Mouse (Mus musculus): Measurements from ENCODE around the gene Olfr159. TPM values are rescaled to one million over a fixed set of nuclear protein-coding genes. Genes with fewer than 3 reads are reported as not detected.

Gene Olfr159
- polyA plus RNA-seq, 1 experiment from 2014 or later = not detected

- H3K4me3 ChIP-seq (replicated peaks) = no peak overlapping the region
- WGBS = 83% methylated on average over 6 of the region's 6 CpGs
- H3K9me3 ChIP-seq (replicated peaks) = no peaks in the 10 kb centered on the region
- no peak for ATAC-seq (ENCODE audit: low FRiP score)
- H3K4me1 ChIP-seq = no peaks in the 10 kb centered on the region
- no peak overlapping the region for H3K4me2 ChIP-seq
- H3K27me3 ChIP-seq (replicated peaks) = no peaks in the 10 kb centered on the region
- no peak overlapping the region for H3K27ac ChIP-seq (replicated peaks)
- no peak overlapping the region for H3K9ac ChIP-seq (replicated peaks)
- no peaks in the 10 kb centered on the region for H3K36me3 ChIP-seq
Measured at GRCm38 (mm10) chr4:43757213-43757612, 13.6 kb downstream of the Olfr159 start.

- WGBS = 18% methylated on average over 6 of the region's 6 CpGs
Measured at GRCm38 (mm10) chr4:43745187-43745586, 25.6 kb downstream of the Olfr159 start.

GRCm38 (mm10) chr4:43743099-43743498, 27.7 kb downstream of the Olfr159 start:
- H3K36me3 ChIP-seq = no peaks in the 10 kb centered on the region

More at GRCm38 (mm10) chr4:43745187-43745586, 25.6 kb downstream of the Olfr159 start:
- Histone ChIP-seq H3K9ac (replicated peaks) (no peak overlapping the region), H3K4me3 (replicated peaks) (no peak overlapping the region), H3K27me3 (replicated peaks) (no peaks in the 10 kb centered on the region), H3K9me3 (replicated peaks) (no peaks in the 10 kb centered on the region), H3K36me3 (no peaks in the 10 kb centered on the region), H3K27ac (replicated peaks) (no peak overlapping the region), H3K4me1 (no peaks in the 10 kb centered on the region), H3K4me2 (no peak overlapping the region)
- ATAC-seq (ENCODE audit: low FRiP score) = no peak

GRCm38 (mm10) chr4:43742637-43743036, 28.2 kb downstream of the Olfr159 start:
- H3K9ac ChIP-seq (replicated peaks) = no peak overlapping the region
- no peaks in the 10 kb centered on the region for H3K27me3 ChIP-seq (replicated peaks)
- no peak overlapping the region for H3K4me3 ChIP-seq (replicated peaks)
- H3K4me1 ChIP-seq = no peaks in the 10 kb centered on the region
- no peaks in the 10 kb centered on the region for H3K36me3 ChIP-seq
- no peaks in the 10 kb centered on the region for H3K9me3 ChIP-seq (replicated peaks)
- no peak overlapping the region for H3K4me2 ChIP-seq
- WGBS = 24% methylated on average over 4 of the region's 4 CpGs
- no peak for ATAC-seq (ENCODE audit: low FRiP score)
- H3K27ac ChIP-seq (replicated peaks) = no peak overlapping the region

More at GRCm38 (mm10) chr4:43743099-43743498, 27.7 kb downstream of the Olfr159 start:
- Histone ChIP-seq H3K27ac (replicated peaks) (no peak overlapping the region), H3K4me2 (no peak overlapping the region), H3K27me3 (replicated peaks) (no peaks in the 10 kb centered on the region), H3K4me1 (no peaks in the 10 kb centered on the region), H3K4me3 (replicated peaks) (no peak overlapping the region), H3K9me3 (replicated peaks) (no peaks in the 10 kb centered on the region), H3K9ac (replicated peaks) (no peak overlapping the region)
- WGBS = 31% methylated on average over 1 of the region's 1 CpGs
- ATAC-seq (ENCODE audit: low FRiP score) = no peak

GRCm38 (mm10) chr4:43741526-43741925, 29.3 kb downstream of the Olfr159 start:
- Histone ChIP-seq H3K27ac (replicated peaks) (no peak overlapping the region), H3K4me3 (replicated peaks) (no peak overlapping the region), H3K9me3 (replicated peaks) (no peaks in the 10 kb centered on the region), H3K36me3 (no peaks in the 10 kb centered on the region), H3K9ac (replicated peaks) (no peak overlapping the region), H3K4me2 (no peak overlapping the region), H3K4me1 (no peaks in the 10 kb centered on the region), H3K27me3 (replicated peaks) (no peaks in the 10 kb centered on the region)
- 70% methylated on average over 5 of the region's 5 CpGs for WGBS
- no peak for ATAC-seq (ENCODE audit: low FRiP score)

- ATAC-seq (ENCODE audit: low FRiP score) = no peak
- 80% methylated on average over 8 of the region's 8 CpGs for WGBS
- H3K4me3 ChIP-seq (replicated peaks) = no peak overlapping the region
- no peaks in the 10 kb centered on the region for H3K4me1 ChIP-seq
- no peak overlapping the region for H3K4me2 ChIP-seq
- no peaks in the 10 kb centered on the region for H3K9me3 ChIP-seq (replicated peaks)
- no peak overlapping the region for H3K27ac ChIP-seq (replicated peaks)
- H3K9ac ChIP-seq (replicated peaks) = no peak overlapping the region
- H3K27me3 ChIP-seq (replicated peaks) = no peaks in the 10 kb centered on the region
- H3K36me3 ChIP-seq = no peaks in the 10 kb centered on the region
Measured at GRCm38 (mm10) chr4:43738989-43739674, 31.7 kb downstream of the Olfr159 start.

GRCm38 (mm10) chr4:43737144-43737543, 33.7 kb downstream of the Olfr159 start:
- H3K4me2 ChIP-seq = no peak overlapping the region
- no peak overlapping the region for H3K4me3 ChIP-seq (replicated peaks)
- H3K27ac ChIP-seq (replicated peaks) = no peak overlapping the region
- no peaks in the 10 kb centered on the region for H3K4me1 ChIP-seq
- 61% methylated on average over 6 of the region's 6 CpGs for WGBS
- H3K36me3 ChIP-seq = no peaks in the 10 kb centered on the region
- H3K9ac ChIP-seq (replicated peaks) = no peak overlapping the region
- no peak for ATAC-seq (ENCODE audit: low FRiP score)
- no peaks in the 10 kb centered on the region for H3K9me3 ChIP-seq (replicated peaks)
- H3K27me3 ChIP-seq (replicated peaks) = no peaks in the 10 kb centered on the region

- H3K9ac ChIP-seq (replicated peaks) = no peak overlapping the region
- H3K4me2 ChIP-seq = no peak overlapping the region
- no peak overlapping the region for H3K4me3 ChIP-seq (replicated peaks)
- no peaks in the 10 kb centered on the region for H3K36me3 ChIP-seq
- no peaks in the 10 kb centered on the region for H3K27me3 ChIP-seq (replicated peaks)
- no peaks in the 10 kb centered on the region for H3K4me1 ChIP-seq
- no peaks in the 10 kb centered on the region for H3K9me3 ChIP-seq (replicated peaks)
- no peak overlapping the region for H3K27ac ChIP-seq (replicated peaks)
- ATAC-seq (ENCODE audit: low FRiP score) = no peak
- 89% methylated on average over 5 of the region's 5 CpGs for WGBS
Measured at GRCm38 (mm10) chr4:43733186-43733585, 37.6 kb downstream of the Olfr159 start.

GRCm38 (mm10) chr4:43732171-43732570, 38.6 kb downstream of the Olfr159 start:
- Histone ChIP-seq H3K9me3 (replicated peaks) (no peaks in the 10 kb centered on the region), H3K27me3 (replicated peaks) (no peaks in the 10 kb centered on the region), H3K9ac (replicated peaks) (no peak overlapping the region), H3K27ac (replicated peaks) (no peak overlapping the region), H3K4me3 (replicated peaks) (no peak overlapping the region), H3K4me2 (no peak overlapping the region), H3K36me3 (no peaks in the 10 kb centered on the region), H3K4me1 (no peaks in the 10 kb centered on the region)
- ATAC-seq (ENCODE audit: low FRiP score) = no peak
- WGBS = 50% methylated on average over 1 of the region's 1 CpGs

- Histone ChIP-seq H3K4me2 (no peak overlapping the region), H3K4me1 (no peaks in the 10 kb centered on the region), H3K9ac (replicated peaks) (no peak overlapping the region), H3K36me3 (no peaks in the 10 kb centered on the region), H3K9me3 (replicated peaks) (no peaks in the 10 kb centered on the region), H3K27ac (replicated peaks) (no peak overlapping the region), H3K4me3 (replicated peaks) (no peak overlapping the region), H3K27me3 (replicated peaks) (no peaks in the 10 kb centered on the region)
- 75% methylated on average over 21 of the region's 21 CpGs for WGBS
- no peak for ATAC-seq (ENCODE audit: low FRiP score)
Measured at GRCm38 (mm10) chr4:43730750-43731297, 40.0 kb downstream of the Olfr159 start.

GRCm38 (mm10) chr4:43729794-43730550, 40.8 kb downstream of the Olfr159 start, which contains the start of gene Spaar:
Spaar (plus strand) TSS chr4:43730034.
- Histone ChIP-seq H3K36me3 (no peaks in the 10 kb centered on the region), H3K4me3 (replicated peaks) (no peak within 1 kb of the TSS), H3K27ac (replicated peaks) (no peak within 1 kb of the TSS), H3K9ac (replicated peaks) (no peak within 1 kb of the TSS), H3K27me3 (replicated peaks) (no peaks in the 10 kb centered on the region), H3K4me2 (no peak within 1 kb of the TSS), H3K4me1 (no peaks in the 10 kb centered on the region), H3K9me3 (replicated peaks) (no peaks in the 10 kb centered on the region)
- ATAC-seq (ENCODE audit: low FRiP score) = no peak
- WGBS = 72% methylated on average over 14 of the region's 14 CpGs

GRCm38 (mm10) chr4:43729126-43729525, 41.7 kb downstream of the Olfr159 start:
- Histone ChIP-seq H3K9me3 (replicated peaks) (no peaks in the 10 kb centered on the region), H3K27me3 (replicated peaks) (no peaks in the 10 kb centered on the region), H3K9ac (replicated peaks) (no peak overlapping the region), H3K4me1 (no peaks in the 10 kb centered on the region), H3K27ac (replicated peaks) (no peak overlapping the region), H3K4me3 (replicated peaks) (no peak overlapping the region), H3K4me2 (no peak overlapping the region), H3K36me3 (no peaks in the 10 kb centered on the region)
- no peak for ATAC-seq (ENCODE audit: low FRiP score)
- WGBS = 78% methylated on average over 3 of the region's 3 CpGs

Measured in neural tube, embryonic 15.5 days (tissue).